Mouse (Mus musculus): ENCODE data around the gene Fam240a.

- no peak for TF ChIP-seq MAX (IDR thresholded peaks at IDR 0.05; ENCODE audit: low read depth)
- no peak for TF ChIP-seq REST (IDR thresholded peaks at IDR 0.05; ENCODE audit: insufficient read depth, insufficient read length)
- no peak for TF ChIP-seq POLR2A (IDR thresholded peaks at IDR 0.05; ENCODE audit: insufficient read length, low read depth)
- TF ChIP-seq TCF12 (IDR thresholded peaks at IDR 0.05; ENCODE audit: insufficient read depth, poor library complexity, severe bottlenecking): no peak
- TF ChIP-seq SRF (IDR thresholded peaks at IDR 0.05; ENCODE audit: control insufficient read depth, insufficient read length, low read depth): no peak
- no peak for TF ChIP-seq MYOG (IDR thresholded peaks at IDR 0.05; ENCODE audit: control insufficient read depth in 1 of 3, insufficient read depth in 1 of 3, insufficient read length in 2 of 3, low read depth in 2 of 3)
- TF ChIP-seq TCF3 (IDR thresholded peaks at IDR 0.05; ENCODE audit: insufficient read length, low read depth): no peak
- TF ChIP-seq POLR2AphosphoS2 (IDR thresholded peaks at IDR 0.05; ENCODE audit: insufficient read length, low read depth): no peak
Observed at GRCm38 (mm10) chr9:110908631-110909016, 8.0 kb downstream of the Fam240a start.
